Mouse (Mus musculus) MEL (cell line): ENCODE measurements around the gene Ghr. TPM values are rescaled to one million over a fixed set of nuclear protein-coding genes. Genes with fewer than 3 reads are reported as not detected.

ENCODE experiments used
- DNase-seq: peaks from one replicate; pipeline ENCODE4 v3.0.0; 2011; ENCODE audit warnings: low read depth, low spot score
- H3K27ac ChIP-seq: 2 replicates; pipeline ENCODE4 v1.5.1; 2012; ENCODE audit warnings: low read depth, mild to moderate bottlenecking, control low read depth, low read length, moderate library complexity; ENCODE audit not compliant: control insufficient read depth
- H3K27me3 ChIP-seq, 2 experiments: fragments of 150-350 bp in 1 of 2; sonication (generic) in 1 of 2; 2 replicates each; pipeline ENCODE4 v1.6.1; 2012; ENCODE audit warnings: low read length in 2 of 2, mild to moderate bottlenecking in 2 of 2, improper control_type of control experiment in 1 of 2, moderate library complexity in 1 of 2; ENCODE audit not compliant: insufficient read depth in 2 of 2, control insufficient read depth in 1 of 2
- H3K36me3 ChIP-seq, 2 experiments: 2 replicates each; pipeline ENCODE4 v1.6.1; 2012 to 2014; ENCODE audit warnings: low read length in 2 of 2, improper control_type of control experiment in 1 of 2, inconsistent platforms in 1 of 2, mild to moderate bottlenecking in 1 of 2; ENCODE audit not compliant: insufficient read depth in 2 of 2, control insufficient read depth in 1 of 2
- H3K4me1 ChIP-seq, 2 experiments: fragments of 150-350 bp in 1 of 2; sonication (generic) in 1 of 2; 2 replicates each; pipeline ENCODE4 v1.6.1; 2012; ENCODE audit warnings: low read length in 2 of 2, improper control_type of control experiment in 1 of 2, mild to moderate bottlenecking in 1 of 2; ENCODE audit not compliant: insufficient read depth in 2 of 2, control insufficient read depth in 1 of 2
- H3K4me3 ChIP-seq, 2 experiments: fragments of 150-350 bp in 1 of 2; sonication (generic) in 1 of 2; 2 replicates each; pipeline ENCODE4 v1.5.1; 2012; ENCODE audit warnings: low read depth in 2 of 2, low read length in 2 of 2, mild to moderate bottlenecking in 2 of 2, moderate library complexity in 2 of 2, control low read depth in 1 of 2, improper control_type of control experiment in 1 of 2; ENCODE audit not compliant: control insufficient read depth in 1 of 2, insufficient read depth in 1 of 2
- H3K79me2 ChIP-seq: 2 replicates; pipeline ENCODE4 v1.6.1; 2012; ENCODE audit warnings: mild to moderate bottlenecking, low read length, moderate library complexity; ENCODE audit not compliant: control insufficient read depth, poor library complexity, insufficient read depth
- H3K9ac ChIP-seq: 2 replicates; pipeline ENCODE4 v1.6.1; 2012; ENCODE audit warnings: low read depth, mild to moderate bottlenecking, control low read depth, low read length, moderate library complexity; ENCODE audit not compliant: control insufficient read depth, poor library complexity, severe bottlenecking
- H3K9me3 ChIP-seq: fragments of 150-350 bp; sonication (generic); replicated peaks from 2 replicates; pipeline ENCODE4 v1.6.1; 2012; ENCODE audit warnings: mild to moderate bottlenecking, low read length, improper control_type of control experiment, moderate library complexity; ENCODE audit not compliant: insufficient read depth
- BHLHE40 ChIP-seq: IDR thresholded peaks from 2 replicates; pipeline ENCODE4 v1.6.1; 2012; ENCODE audit warnings: low read depth, mild to moderate bottlenecking, inconsistent platforms, low read length, improper control_type of control experiment, borderline replicate concordance
- CHD2 ChIP-seq: IDR thresholded peaks from 2 replicates; pipeline ENCODE4 v1.6.1; 2011; ENCODE audit warnings: low read length, improper control_type of control experiment
- ELF1 ChIP-seq: IDR thresholded peaks from 2 replicates; pipeline ENCODE4 v1.6.1; 2014; ENCODE audit warnings: low read depth, mild to moderate bottlenecking, inconsistent platforms, low read length, improper control_type of control experiment, moderate library complexity
- EP300 ChIP-seq, 2 experiments: IDR thresholded peaks; 2 replicates each; pipeline ENCODE4 v1.6.1; 2011; ENCODE audit warnings: improper control_type of control experiment in 2 of 2, low read length in 2 of 2, low read depth in 1 of 2, mild to moderate bottlenecking in 1 of 2
- GABPA ChIP-seq: IDR thresholded peaks from 2 replicates; pipeline ENCODE4 v1.6.1; 2012; ENCODE audit warnings: low read depth, mild to moderate bottlenecking, inconsistent platforms, low read length, improper control_type of control experiment, moderate library complexity
- GATA1 ChIP-seq: IDR thresholded peaks from 2 replicates; pipeline ENCODE4 v1.6.1; 2011; ENCODE audit warnings: low read depth, low read length, improper control_type of control experiment
- HCFC1 ChIP-seq: IDR thresholded peaks from 2 replicates; pipeline ENCODE4 v1.6.1; 2012; ENCODE audit warnings: low read depth, mild to moderate bottlenecking, inconsistent platforms, low read length, improper control_type of control experiment, moderate library complexity
- JUND ChIP-seq: IDR thresholded peaks from 2 replicates; pipeline ENCODE4 v1.6.1; 2011; ENCODE audit warnings: low read depth, mild to moderate bottlenecking, improper control_type of control experiment, low read length
- KAT2A ChIP-seq: conservative IDR thresholded peaks from 2 replicates; pipeline ENCODE4 v1.6.1; 2012; ENCODE audit warnings: low read depth, low read length, improper control_type of control experiment, inconsistent platforms
- MAZ ChIP-seq: IDR thresholded peaks from 2 replicates; pipeline ENCODE4 v1.6.1; 2012; ENCODE audit warnings: low read depth, mild to moderate bottlenecking, inconsistent platforms, low read length, improper control_type of control experiment
- MEF2A ChIP-seq: IDR thresholded peaks from 2 replicates; pipeline ENCODE4 v1.6.1; 2014; ENCODE audit warnings: low read depth, mild to moderate bottlenecking, inconsistent platforms, low read length, improper control_type of control experiment; ENCODE audit not compliant: poor library complexity, insufficient replicate concordance, severe bottlenecking; ENCODE audit errors: extremely low read depth
- MXI1 ChIP-seq: IDR thresholded peaks from 2 replicates; pipeline ENCODE4 v1.6.1; 2011; ENCODE audit warnings: mild to moderate bottlenecking, low read depth, low read length, improper control_type of control experiment
- MYB ChIP-seq: IDR thresholded peaks from 2 replicates; pipeline ENCODE4 v1.6.1; 2011; ENCODE audit warnings: mild to moderate bottlenecking, low read depth, low read length, improper control_type of control experiment
- MYC ChIP-seq: IDR thresholded peaks from 2 replicates; pipeline ENCODE4 v1.6.1; 2011; ENCODE audit warnings: low read depth, mild to moderate bottlenecking, low read length, improper control_type of control experiment, moderate library complexity
- RCOR1 ChIP-seq: IDR thresholded peaks from 2 replicates; pipeline ENCODE4 v1.6.1; 2012; ENCODE audit warnings: low read depth, mild to moderate bottlenecking, inconsistent platforms, low read length, improper control_type of control experiment
- SIN3A ChIP-seq: IDR thresholded peaks from 2 replicates; pipeline ENCODE4 v1.6.1; 2012; ENCODE audit warnings: low read length, improper control_type of control experiment, inconsistent platforms
- SMC3 ChIP-seq: IDR thresholded peaks from 2 replicates; pipeline ENCODE4 v1.6.1; 2011; ENCODE audit warnings: low read depth, low read length, improper control_type of control experiment
- TBP ChIP-seq: IDR thresholded peaks from 2 replicates; pipeline ENCODE4 v1.8.0; 2011; ENCODE audit warnings: low read depth, low read length, improper control_type of control experiment
- USF2 ChIP-seq, 2 experiments: IDR thresholded peaks; 2 replicates each; pipeline ENCODE4 v1.6.1; 2011 to 2012; ENCODE audit warnings: improper control_type of control experiment in 2 of 2, low read length in 2 of 2, borderline replicate concordance in 1 of 2, inconsistent platforms in 1 of 2, low read depth in 1 of 2, mild to moderate bottlenecking in 1 of 2; ENCODE audit not compliant: insufficient read depth in 1 of 2
- ZC3H11A ChIP-seq: IDR thresholded peaks from 2 replicates; pipeline ENCODE4 v1.6.1; 2012; ENCODE audit warnings: low read depth, mild to moderate bottlenecking, inconsistent platforms, low read length, improper control_type of control experiment
- ZMIZ1 ChIP-seq: IDR thresholded peaks from 2 replicates; pipeline ENCODE4 v1.6.1; 2012; ENCODE audit warnings: low read depth, mild to moderate bottlenecking, inconsistent platforms, low read length, improper control_type of control experiment, moderate library complexity
- ZNF384 ChIP-seq: IDR thresholded peaks from 2 replicates; pipeline ENCODE4 v1.6.1; 2012; ENCODE audit warnings: low read depth, mild to moderate bottlenecking, inconsistent platforms, low read length, improper control_type of control experiment
- polyA plus RNA-seq, 2 experiments: library from polyadenylated mRNA; stranded (reverse) in 1 of 2; unstranded in 1 of 2; fragments of >175 nt in 1 of 2; fragments of >200 nt in 1 of 2; gene quantifications; 2 replicates each; pipeline versions ENCODE4 v1.2.1 to v1.2.4; 2012; ENCODE audit warnings: low replicate concordance in 2 of 2, low read depth in 1 of 2; ENCODE audit not compliant: insufficient read length in 2 of 2, insufficient read depth in 1 of 2, missing spikeins in 1 of 2
- total RNA-seq: library from RNA; depleted of rRNA; stranded (reverse); fragments of 300-350 nt; gene quantifications from 2 replicates; pipeline ENCODE4 v1.2.3, GENCODE M21; 2012

Ghr gene
- total and polyA plus RNA-seq, 3 experiments: 0.07 TPM; not detected in 2

DNA sequence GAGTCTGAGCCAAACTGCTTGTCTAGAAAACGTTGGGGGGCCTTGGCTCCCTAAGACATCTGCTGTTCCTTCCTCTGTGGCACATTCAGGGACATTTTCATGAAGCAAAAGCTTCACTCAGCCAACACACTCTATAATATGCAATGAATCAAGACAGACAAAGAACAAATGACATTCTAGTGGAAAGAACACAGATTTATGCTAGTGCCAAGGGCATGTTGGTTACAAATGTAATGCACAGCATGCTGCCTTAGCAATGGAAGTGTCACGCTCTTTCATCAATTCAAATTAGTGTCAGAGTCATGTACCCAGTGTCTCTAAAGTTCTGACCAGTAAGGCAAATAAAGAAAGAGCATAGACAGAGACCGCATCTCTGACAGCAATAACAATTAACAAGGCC, 187.6 kb downstream of the Ghr start:
- DNase-seq: no peak

DNA sequence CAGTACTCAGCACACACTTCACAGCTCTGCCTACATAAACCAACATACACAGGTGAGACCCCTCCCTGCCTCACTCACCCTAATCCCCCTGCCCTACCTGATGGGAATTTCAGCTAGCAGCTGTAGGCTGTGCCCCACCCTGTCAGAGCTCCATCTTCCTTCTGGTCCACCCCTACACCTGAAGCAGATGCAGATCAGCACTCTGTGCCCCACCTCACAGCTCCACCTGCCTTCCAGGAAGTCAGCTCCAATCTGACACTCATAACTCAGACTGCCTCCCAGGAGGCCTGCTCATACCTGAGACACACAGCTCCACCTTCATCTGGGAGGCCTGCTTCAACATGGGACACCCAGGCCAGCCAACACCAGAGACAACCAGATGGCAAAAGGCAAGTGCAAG, 192.6 kb downstream of the Ghr start:
- no peak for DNase-seq
- H3K4me1 ChIP-seq: no peaks in the 10 kb centered on the region
- no peak overlapping the region for H3K9ac ChIP-seq
- H3K9me3 ChIP-seq: no peaks in the 10 kb centered on the region
- H3K36me3 ChIP-seq: no peaks in the 10 kb centered on the region
- H3K4me3 ChIP-seq: no peak overlapping the region
- no peak for TF ChIP-seq GATA1
- TF ChIP-seq USF2 (IDR thresholded peaks at IDR 0.05; ENCODE audit: borderline replicate concordance in 1 of 2, insufficient read depth in 1 of 2, low read depth in 1 of 2, low read length in 2 of 2): no peak
- TF ChIP-seq TBP: no peak
- TF ChIP-seq JUND: no peak
- no peak for TF ChIP-seq MYB
- TF ChIP-seq MXI1: no peak
- no peak for TF ChIP-seq RCOR1
- TF ChIP-seq HCFC1: no peak
- no peak for TF ChIP-seq GABPA
- no peaks in the 10 kb centered on the region for H3K27me3 ChIP-seq
- H3K79me2 ChIP-seq: no peaks in the 10 kb centered on the region
- H3K27ac ChIP-seq: no peak overlapping the region

More for the DNA sequence above, 187.6 kb downstream of the Ghr start:
- Histone ChIP-seq H3K4me3 (no peak overlapping the region), H3K79me2 (no peaks in the 10 kb centered on the region), H3K4me1 (no peaks in the 10 kb centered on the region), H3K27me3 (no peaks in the 10 kb centered on the region), H3K27ac (no peak overlapping the region), H3K9me3 (no peaks in the 10 kb centered on the region), H3K36me3 (no peaks in the 10 kb centered on the region), H3K9ac (no peak overlapping the region)
- TF ChIP-seq ZNF384: no peak
- TF ChIP-seq JUND: no peak
- TF ChIP-seq EP300 (IDR thresholded peaks at IDR 0.05; ENCODE audit: low read depth in 1 of 2, low read length in 2 of 2): no peak
- TF ChIP-seq MYC: no peak
- TF ChIP-seq MAZ: no peak
- no peak for TF ChIP-seq TBP
- TF ChIP-seq BHLHE40: no peak
- no peak for TF ChIP-seq SMC3
- TF ChIP-seq KAT2A: no peak

DNA sequence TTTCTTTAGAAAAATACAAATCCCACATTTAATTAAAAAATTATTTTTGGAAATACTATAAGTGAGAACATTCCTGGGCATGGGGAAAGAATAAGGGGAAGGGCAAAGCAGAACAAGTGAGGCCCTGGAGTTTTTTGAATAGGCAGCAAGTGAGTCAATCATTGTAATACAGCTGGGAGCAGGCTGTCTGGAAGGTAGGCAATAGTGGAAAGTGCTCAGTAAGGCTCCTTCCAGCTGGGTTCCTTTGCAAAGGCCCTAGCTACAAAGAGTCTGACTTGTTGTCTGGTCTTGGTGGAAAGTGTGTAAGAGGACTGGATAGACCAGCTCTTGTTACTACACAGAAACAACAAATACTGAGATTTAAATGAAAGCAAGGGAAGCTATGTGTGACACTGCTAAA, 194.3 kb downstream of the Ghr start:
- Histone ChIP-seq H3K79me2 (no peaks in the 10 kb centered on the region), H3K36me3 (no peaks in the 10 kb centered on the region), H3K9ac (no peak overlapping the region), H3K27me3 (no peaks in the 10 kb centered on the region), H3K4me1 (no peaks in the 10 kb centered on the region), H3K9me3 (no peaks in the 10 kb centered on the region), H3K27ac (no peak overlapping the region), H3K4me3 (no peak overlapping the region)
- TF ChIP-seq ELF1 (no peak), CHD2 (no peak), ZC3H11A (no peak), KAT2A (no peak), SIN3A (no peak), MYB (no peak), SMC3 (no peak), MEF2A (no peak), ZMIZ1 (no peak)
- no peak for DNase-seq
